Mouse (Mus musculus) hindbrain, embryonic 12.5 days (tissue): ENCODE data around the gene Agr2. TPM values are rescaled to one million over a fixed set of nuclear protein-coding genes. Genes with fewer than 3 reads are reported as not detected.
A peak's percentile ranks its signal among the peaks of the same experiment; 100 is the strongest.

Source experiments
- ATAC-seq: fragments of 200-750 bp; cut with Nextera tagmentation; 2 replicates; pipeline ENCODE4 v1.8.0; 2017; ENCODE audit warnings: moderate TSS enrichment; ENCODE audit not compliant: low FRiP score
- H3K27ac ChIP-seq: fragments of 300-500 bp; sonication (generic); 2 replicates; pipeline ENCODE4 v1.5.1; 2016; ENCODE audit warnings: mild to moderate bottlenecking
- H3K27me3 ChIP-seq: fragments of 300-500 bp; sonication (generic); 2 replicates; pipeline ENCODE4 v1.6.1; 2016; ENCODE audit warnings: mild to moderate bottlenecking
- H3K36me3 ChIP-seq: fragments of 300-500 bp; sonication (generic); 2 replicates; pipeline ENCODE4 v1.6.1; 2016; ENCODE audit warnings: mild to moderate bottlenecking
- H3K4me1 ChIP-seq: fragments of 300-500 bp; sonication (generic); 2 replicates; pipeline ENCODE4 v1.6.1; 2016
- H3K4me2 ChIP-seq: fragments of 300-500 bp; sonication (generic); replicated peaks from 2 replicates; pipeline ENCODE4 v1.6.1; 2016; ENCODE audit warnings: mild to moderate bottlenecking
- H3K4me3 ChIP-seq: fragments of 300-500 bp; sonication (generic); 2 replicates; pipeline ENCODE4 v1.5.1; 2016; ENCODE audit warnings: mild to moderate bottlenecking
- H3K9ac ChIP-seq: fragments of 300-500 bp; sonication (generic); 2 replicates; pipeline ENCODE4 v1.6.1; 2016; ENCODE audit warnings: mild to moderate bottlenecking, moderate library complexity
- H3K9me3 ChIP-seq: fragments of 300-500 bp; sonication (generic); replicated peaks from 2 replicates; pipeline ENCODE4 v1.6.1; 2016; ENCODE audit warnings: mild to moderate bottlenecking
- WGBS: fragments of 180-500 bp; shearing (Covaris S2); methylation state at CpG from one replicate; pipeline ENCODE4 v1.1.7; 2016; 5-methylcytosine and 5-hydroxymethylcytosine counted together
- polyA plus RNA-seq: library from polyadenylated mRNA; unstranded; fragments of >200 nt; fragmentation: Nextera tagmentation; extraction: Ambion mirVana; gene quantifications from 2 replicates; pipeline ENCODE4 v1.2.1, GENCODE M21; 2016

The Agr2 gene
- polyA plus RNA-seq, 1 experiment from 2014 or later = 0.28 TPM

GRCm38 (mm10) chr12:35994098-35994497 is 1.4 kb downstream of the Agr2 start:
- no peak overlapping the region for H3K9ac ChIP-seq
- no peaks in the 10 kb centered on the region for H3K36me3 ChIP-seq
- H3K9me3 ChIP-seq = no peaks in the 10 kb centered on the region
- ATAC-seq = peak; percentile 74
- peaks cover 13% of the 10 kb centered on the region; the same call in 1 of the 2 replicates for H3K4me1 ChIP-seq
- peak overlapping the region; percentile 64; the same call in 1 of the 2 replicates for H3K27ac ChIP-seq
- no peak overlapping the region for H3K4me2 ChIP-seq
- no peaks in the 10 kb centered on the region for H3K27me3 ChIP-seq
- H3K4me3 ChIP-seq = no peak overlapping the region

GRCm38 (mm10) chr12:35995799-35996198 is 3.1 kb downstream of the Agr2 start:
- peaks cover 13% of the 10 kb centered on the region; the same call in 1 of the 2 replicates for H3K4me1 ChIP-seq
- no peak overlapping the region for H3K9ac ChIP-seq
- WGBS = 27% methylated on average over 5 of the region's 5 CpGs
- H3K4me3 ChIP-seq = no peak overlapping the region
- H3K36me3 ChIP-seq = no peaks in the 10 kb centered on the region
- H3K4me2 ChIP-seq = no peak overlapping the region
- H3K27me3 ChIP-seq = no peaks in the 10 kb centered on the region
- no peak overlapping the region for H3K27ac ChIP-seq
- H3K9me3 ChIP-seq = no peaks in the 10 kb centered on the region
- 0 out of 2 replicates have a peak, but pooled peaks have one; percentile 20 for ATAC-seq

GRCm38 (mm10) chr12:36004714-36005113 is 12.0 kb downstream of the Agr2 start:
- Histone ChIP-seq H3K36me3 (no peaks in the 10 kb centered on the region), H3K4me2 (no peak overlapping the region), H3K4me1 (0 out of 2 replicates have a peak, but pooled peaks cover 10% of the 10 kb centered on the region), H3K27ac (no peak overlapping the region), H3K27me3 (no peaks in the 10 kb centered on the region), H3K9me3 (no peaks in the 10 kb centered on the region), H3K4me3 (no peak overlapping the region), H3K9ac (no peak overlapping the region)
- WGBS = 66% methylated on average over 4 of the region's 4 CpGs
- ATAC-seq = no peak

- no peak overlapping the region for H3K27ac ChIP-seq
- no peak overlapping the region for H3K4me2 ChIP-seq
- H3K9ac ChIP-seq = no peak overlapping the region
- H3K4me1 ChIP-seq = no peaks in the 10 kb centered on the region
- H3K27me3 ChIP-seq = no peaks in the 10 kb centered on the region
- no peaks in the 10 kb centered on the region for H3K9me3 ChIP-seq
- no peak overlapping the region for H3K4me3 ChIP-seq
- ATAC-seq = no peak
- no peaks in the 10 kb centered on the region for H3K36me3 ChIP-seq
- WGBS = 91% methylated on average over 2 of the region's 2 CpGs
Measured at GRCm38 (mm10) chr12:36007581-36007980, 14.9 kb downstream of the Agr2 start.

GRCm38 (mm10) chr12:36008364-36009047 is 15.8 kb downstream of the Agr2 start:
- no peaks in the 10 kb centered on the region for H3K36me3 ChIP-seq
- no peaks in the 10 kb centered on the region for H3K27me3 ChIP-seq
- no peaks in the 10 kb centered on the region for H3K9me3 ChIP-seq
- H3K4me1 ChIP-seq = no peaks in the 10 kb centered on the region
- H3K4me2 ChIP-seq = no peak overlapping the region
- no peak overlapping the region for H3K4me3 ChIP-seq
- no peak overlapping the region for H3K9ac ChIP-seq
- no peak for ATAC-seq
- no peak overlapping the region for H3K27ac ChIP-seq
- 68% methylated on average over 6 of the region's 6 CpGs for WGBS

GRCm38 (mm10) chr12:36013216-36013910 is 20.7 kb downstream of the Agr2 start:
- no peak overlapping the region for H3K9ac ChIP-seq
- WGBS = 71% methylated on average over 7 of the region's 7 CpGs
- no peaks in the 10 kb centered on the region for H3K27me3 ChIP-seq
- H3K4me3 ChIP-seq = no peak overlapping the region
- H3K4me1 ChIP-seq = no peaks in the 10 kb centered on the region
- H3K9me3 ChIP-seq = no peaks in the 10 kb centered on the region
- H3K36me3 ChIP-seq = peaks cover 21% of the 10 kb centered on the region
- ATAC-seq = no peak
- no peak overlapping the region for H3K4me2 ChIP-seq
- H3K27ac ChIP-seq = no peak overlapping the region

GRCm38 (mm10) chr12:36017791-36018190 is 25.1 kb downstream of the Agr2 start:
- ATAC-seq = no peak
- H3K9ac ChIP-seq = no peak overlapping the region
- no peaks in the 10 kb centered on the region for H3K9me3 ChIP-seq
- H3K4me2 ChIP-seq = no peak overlapping the region
- no peak overlapping the region for H3K27ac ChIP-seq
- 83% methylated on average over 2 of the region's 2 CpGs for WGBS
- H3K4me3 ChIP-seq = no peak overlapping the region
- H3K36me3 ChIP-seq = peaks cover 46% of the 10 kb centered on the region
- H3K27me3 ChIP-seq = no peaks in the 10 kb centered on the region
- H3K4me1 ChIP-seq = no peaks in the 10 kb centered on the region

- H3K36me3 ChIP-seq = peaks cover 47% of the 10 kb centered on the region
- H3K4me2 ChIP-seq = no peak overlapping the region
- no peak for ATAC-seq
- H3K4me1 ChIP-seq = no peaks in the 10 kb centered on the region
- H3K27me3 ChIP-seq = no peaks in the 10 kb centered on the region
- H3K9ac ChIP-seq = no peak overlapping the region
- WGBS = 76% methylated on average over 4 of the region's 4 CpGs
- H3K4me3 ChIP-seq = no peak overlapping the region
- no peaks in the 10 kb centered on the region for H3K9me3 ChIP-seq
- no peak overlapping the region for H3K27ac ChIP-seq
Measured at GRCm38 (mm10) chr12:36019572-36019971, 26.9 kb downstream of the Agr2 start.

- H3K4me1 ChIP-seq = no peaks in the 10 kb centered on the region
- H3K9me3 ChIP-seq = no peaks in the 10 kb centered on the region
- 72% methylated on average over 3 of the region's 3 CpGs for WGBS
- H3K36me3 ChIP-seq = peaks cover 42% of the 10 kb centered on the region
- no peak overlapping the region for H3K4me3 ChIP-seq
- no peak overlapping the region for H3K9ac ChIP-seq
- no peaks in the 10 kb centered on the region for H3K27me3 ChIP-seq
- no peak overlapping the region for H3K27ac ChIP-seq
- no peak for ATAC-seq
- H3K4me2 ChIP-seq = no peak overlapping the region
Measured at GRCm38 (mm10) chr12:36020081-36020480, 27.4 kb downstream of the Agr2 start.

- no peak overlapping the region for H3K9ac ChIP-seq
- H3K9me3 ChIP-seq = no peaks in the 10 kb centered on the region
- ATAC-seq = no peak
- H3K27me3 ChIP-seq = no peaks in the 10 kb centered on the region
- 96% methylated on average over 2 of the region's 2 CpGs for WGBS
- H3K4me3 ChIP-seq = no peak overlapping the region
- no peak overlapping the region for H3K4me2 ChIP-seq
- H3K36me3 ChIP-seq = peaks cover 36% of the 10 kb centered on the region
- H3K4me1 ChIP-seq = no peaks in the 10 kb centered on the region
- H3K27ac ChIP-seq = no peak overlapping the region
Measured at GRCm38 (mm10) chr12:36020710-36021109, 28.0 kb downstream of the Agr2 start.

DNA sequence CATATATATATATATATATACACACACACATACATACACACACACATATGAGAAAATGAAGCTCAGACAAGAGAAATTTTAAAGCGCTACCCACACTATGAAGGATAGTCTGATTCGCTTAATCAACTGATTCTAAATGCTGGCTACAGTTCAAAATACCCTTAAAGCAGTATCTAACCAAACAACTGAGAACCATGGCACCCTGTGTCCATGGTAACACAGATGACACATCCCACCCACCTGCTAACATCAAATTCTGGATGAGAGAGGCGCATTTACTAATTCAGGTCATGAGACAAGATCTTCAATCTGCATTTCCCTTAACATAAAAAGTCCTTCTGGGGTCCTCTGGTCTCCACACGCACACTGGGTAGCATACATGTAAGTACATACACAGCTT is 33.4 kb downstream of the Agr2 start:
- Histone ChIP-seq H3K27ac (no peak overlapping the region), H3K9me3 (no peaks in the 10 kb centered on the region), H3K27me3 (no peaks in the 10 kb centered on the region), H3K36me3 (peaks cover 6% of the 10 kb centered on the region; the same call in 1 of the 2 replicates), H3K4me3 (no peak overlapping the region), H3K9ac (no peak overlapping the region), H3K4me1 (0 out of 2 replicates have a peak, but pooled peaks cover 2% of the 10 kb centered on the region), H3K4me2 (no peak overlapping the region)
- 90% methylated on average over 4 of the region's 4 CpGs for WGBS
- ATAC-seq = no peak

DNA sequence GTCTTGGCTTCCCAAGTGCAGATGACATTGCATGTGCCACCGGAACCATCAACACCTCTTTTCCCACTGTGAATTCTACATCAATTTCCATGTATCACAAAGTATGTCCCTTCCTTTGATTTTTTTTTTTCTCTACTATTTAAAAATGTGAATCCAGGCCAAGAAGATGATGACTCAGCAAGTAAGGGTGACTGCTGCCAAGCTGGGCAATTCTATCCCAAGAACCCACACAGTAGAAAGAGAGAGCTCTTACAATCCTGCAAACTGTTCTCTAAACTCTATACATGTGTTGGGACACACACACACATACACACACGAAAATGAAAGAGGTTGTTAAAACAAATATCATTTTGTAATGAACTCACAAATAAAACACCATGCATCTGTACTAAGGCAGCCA is 34.5 kb downstream of the Agr2 start:
- no peak for ATAC-seq
- 88% methylated on average over 2 of the region's 2 CpGs for WGBS
- Histone ChIP-seq H3K4me1 (0 out of 2 replicates have a peak, but pooled peaks cover 2% of the 10 kb centered on the region), H3K4me2 (no peak overlapping the region), H3K27me3 (no peaks in the 10 kb centered on the region), H3K9me3 (no peaks in the 10 kb centered on the region), H3K9ac (no peak overlapping the region), H3K36me3 (peaks cover 3% of the 10 kb centered on the region; the same call in 1 of the 2 replicates), H3K27ac (no peak overlapping the region), H3K4me3 (no peak overlapping the region)
